Mouse (Mus musculus) myocyte (in vitro differentiated cells): ENCODE results near the gene Pramel6.

ENCODE experiments used
- CEBPB ChIP-seq: IDR thresholded peaks from 2 replicates; pipeline ENCODE4 v1.6.1; 2011; ENCODE audit warnings: mild to moderate bottlenecking, moderate library complexity; ENCODE audit not compliant: poor library complexity, insufficient read depth, severe bottlenecking
- E2F4 ChIP-seq: IDR thresholded peaks from one replicate; pipeline ENCODE4 v1.6.1; 2011; ENCODE audit warnings: mild to moderate bottlenecking, control low read depth, moderate library complexity; ENCODE audit not compliant: insufficient read depth
- MAX ChIP-seq: IDR thresholded peaks from one replicate; pipeline ENCODE4 v1.6.1; 2011; ENCODE audit warnings: low read depth, mild to moderate bottlenecking, control low read depth
- MYOD1 ChIP-seq, 3 experiments: IDR thresholded peaks; one replicate each; pipeline ENCODE4 v1.6.1; 2011; ENCODE audit warnings: control low read depth in 2 of 3, low read depth in 2 of 3, mild to moderate bottlenecking in 2 of 3, moderate library complexity in 1 of 3; ENCODE audit not compliant: insufficient read length in 2 of 3, control insufficient read depth in 1 of 3
- MYOG ChIP-seq, 3 experiments: IDR thresholded peaks; one replicate each; pipeline ENCODE4 v1.6.1; 2011; ENCODE audit warnings: control low read depth in 2 of 3, low read depth in 2 of 3, mild to moderate bottlenecking in 2 of 3; ENCODE audit not compliant: insufficient read length in 2 of 3, control insufficient read depth in 1 of 3, insufficient read depth in 1 of 3
- POLR2A ChIP-seq: IDR thresholded peaks from one replicate; pipeline ENCODE4 v1.6.1; 2011; ENCODE audit warnings: low read depth, mild to moderate bottlenecking, control low read depth, moderate library complexity; ENCODE audit not compliant: insufficient read length
- POLR2AphosphoS2 ChIP-seq: IDR thresholded peaks from one replicate; pipeline ENCODE4 v1.6.1; 2011; ENCODE audit warnings: low read depth, control low read depth; ENCODE audit not compliant: insufficient read length
- TCF12 ChIP-seq: IDR thresholded peaks from one replicate; pipeline ENCODE4 v1.6.1; 2011; ENCODE audit warnings: mild to moderate bottlenecking, control low read depth; ENCODE audit not compliant: poor library complexity, insufficient read depth, severe bottlenecking
- USF1 ChIP-seq: IDR thresholded peaks from one replicate; pipeline ENCODE4 v1.6.1; 2011; ENCODE audit warnings: low read depth, mild to moderate bottlenecking, control low read depth, moderate library complexity

GRCm38 (mm10) chr2:87461769-87462168 is 44.6 kb upstream of the Pramel6 start:
- TF ChIP-seq TCF12 (no peak), POLR2AphosphoS2 (no peak), MAX (no peak), POLR2A (no peak), USF1 (no peak), MYOD1 (IDR thresholded peaks at IDR 0.05; ENCODE audit: control insufficient read depth in 1 of 3, insufficient read length in 2 of 3, low read depth in 2 of 3) (no peak), E2F4 (no peak), MYOG (IDR thresholded peaks at IDR 0.05; ENCODE audit: control insufficient read depth in 1 of 3, insufficient read depth in 1 of 3, insufficient read length in 2 of 3, low read depth in 2 of 3) (no peak), CEBPB (no peak)
